Mouse (Mus musculus): ENCODE measurements at regions not wholly inside any gene's neighbourhood (a gene's known extent, or its start where the extent isn't known, plus 50 kb on each side); places are given as distances from the start of the nearest gene placed in this dataset.

DNA sequence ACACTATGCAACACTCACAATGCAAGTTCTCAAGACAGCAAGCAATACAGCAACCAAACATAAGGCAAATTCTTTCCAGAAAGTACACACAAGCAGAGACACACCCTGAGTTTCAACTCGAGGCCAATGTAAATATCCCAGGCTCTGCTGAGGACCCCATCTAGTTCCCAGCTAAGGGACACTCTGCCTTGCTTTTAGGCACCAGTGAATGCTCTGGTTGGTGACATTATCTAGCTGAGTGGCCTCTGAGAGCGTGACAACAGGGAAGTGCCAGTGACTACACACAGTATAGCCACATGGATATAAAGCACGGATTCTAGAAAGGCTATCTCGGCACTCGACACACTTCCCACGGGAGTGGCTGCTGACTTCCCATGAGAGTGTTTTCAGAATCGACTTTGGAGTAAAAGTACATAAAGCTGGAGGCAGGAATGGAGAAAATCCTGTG lies 58.3 kb upstream of the St6galnac3 start:
- no peak overlapping the region for H3K4me3 ChIP-seq (ENCODE audit: control insufficient read depth in 1 of 2, insufficient read depth in 1 of 2, low read depth in 2 of 2, low read length in 2 of 2)
- TF ChIP-seq MAFK (IDR thresholded peaks at IDR 0.05; ENCODE audit: borderline replicate concordance, low read depth, low read length): no peak
- TF ChIP-seq HCFC1 (IDR thresholded peaks at IDR 0.05; ENCODE audit: low read depth, low read length): no peak
- no peak for TF ChIP-seq NRF1 (IDR thresholded peaks at IDR 0.05; ENCODE audit: insufficient read depth, low read depth, low read length, poor library complexity, severe bottlenecking)
- TF ChIP-seq RCOR1 (IDR thresholded peaks at IDR 0.05; ENCODE audit: low read depth, low read length): no peak
- TF ChIP-seq NELFE (IDR thresholded peaks at IDR 0.05; ENCODE audit: low read depth, low read length): no peak
- TF ChIP-seq ZNF384 (IDR thresholded peaks at IDR 0.05; ENCODE audit: low read depth, low read length): no peak
- TF ChIP-seq ZKSCAN1 (IDR thresholded peaks at IDR 0.05; ENCODE audit: low read depth, low read length): no peak
- TF ChIP-seq UBTF (IDR thresholded peaks at IDR 0.05; ENCODE audit: borderline replicate concordance, insufficient read depth, low read depth, low read length): no peak
- no peak for TF ChIP-seq POLR2AphosphoS5 (IDR thresholded peaks at IDR 0.05; ENCODE audit: borderline replicate concordance, low read depth, low read length)
- no peak for TF ChIP-seq POLR2AphosphoS2 (IDR thresholded peaks at IDR 0.05; ENCODE audit: low read length)
- TF ChIP-seq MAX (IDR thresholded peaks at IDR 0.05; ENCODE audit: low read length): no peak
- TF ChIP-seq ZC3H11A (IDR thresholded peaks at IDR 0.05; ENCODE audit: low read depth, low read length): no peak
- no peak for TF ChIP-seq CHD2 (IDR thresholded peaks at IDR 0.05; ENCODE audit: low read length)
- TF ChIP-seq SIN3A (IDR thresholded peaks at IDR 0.05; ENCODE audit: low read length): no peak
- H3K36me3 ChIP-seq (ENCODE audit: control insufficient read depth in 1 of 2, insufficient read depth in 2 of 2, low read length in 2 of 2): peaks cover 0 to 14% of the 10 kb centered on the region in 2 experiments; a peak in 2 of 4 replicates
- DNase-seq (ENCODE audit: low read depth, low spot score): no peak
- peaks cover 2 to 5% of the 10 kb centered on the region in 2 experiments; a peak in 1 of 4 replicates for H3K4me1 ChIP-seq (ENCODE audit: control insufficient read depth in 1 of 2, insufficient read depth in 2 of 2, low read length in 2 of 2)
- H3K27me3 ChIP-seq (ENCODE audit: control insufficient read depth in 1 of 2, insufficient read depth in 2 of 2, low read length in 2 of 2): no peaks in the 10 kb centered on the region
- H3K9ac ChIP-seq (ENCODE audit: control insufficient read depth, low read depth, low read length, poor library complexity, severe bottlenecking): no peak overlapping the region
- H3K9me3 ChIP-seq (replicated peaks; ENCODE audit: insufficient read depth, low read length): no peaks in the 10 kb centered on the region
- H3K79me2 ChIP-seq (ENCODE audit: control insufficient read depth, insufficient read depth, low read length, poor library complexity): no peaks in the 10 kb centered on the region
- no peak overlapping the region for H3K27ac ChIP-seq (ENCODE audit: control insufficient read depth, low read depth, low read length)

DNA sequence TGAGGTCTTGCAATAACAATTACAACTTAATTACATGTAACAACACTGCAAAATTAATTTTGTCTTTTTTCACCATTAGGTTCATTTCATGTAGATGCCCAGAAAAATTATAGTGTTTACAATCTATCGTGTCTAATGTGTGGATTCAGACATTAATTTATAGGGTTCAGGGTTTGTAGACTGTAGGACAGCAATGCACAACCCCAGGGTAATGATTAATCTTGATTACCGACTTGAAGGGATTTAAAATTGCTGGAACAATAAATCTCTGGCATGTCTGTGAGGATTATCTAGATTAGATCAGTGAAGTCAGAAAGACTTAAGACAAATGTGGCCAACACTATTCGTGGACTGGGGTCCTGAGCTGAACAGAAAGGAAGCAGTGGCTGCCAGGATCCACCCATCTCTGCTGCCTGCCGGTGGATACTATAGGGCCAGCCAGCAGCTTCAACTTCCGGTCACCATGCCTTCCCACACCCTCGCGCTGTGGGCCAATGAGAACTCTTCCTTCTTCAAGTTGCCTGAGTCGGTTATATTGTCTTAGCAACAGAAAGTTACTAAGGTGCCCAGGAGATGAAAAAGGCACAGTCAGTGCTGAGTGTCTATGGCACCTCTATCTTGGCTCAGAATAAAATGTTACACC lies 59.1 kb upstream of the St6galnac3 start:
- no peak for TF ChIP-seq ZNF384 (IDR thresholded peaks at IDR 0.05; ENCODE audit: low read depth, low read length)
- no peak for TF ChIP-seq BHLHE40 (IDR thresholded peaks at IDR 0.05; ENCODE audit: borderline replicate concordance, low read depth, low read length)
- TF ChIP-seq ZMIZ1 (IDR thresholded peaks at IDR 0.05; ENCODE audit: low read depth, low read length): no peak
- no peak for TF ChIP-seq POLR2A (IDR thresholded peaks at IDR 0.05; ENCODE audit: control insufficient read depth in 1 of 2, insufficient read depth in 1 of 2, low read depth in 1 of 2, low read length in 2 of 2, poor library complexity in 1 of 2)
- no peaks in the 10 kb centered on the region for H3K9me3 ChIP-seq (replicated peaks; ENCODE audit: insufficient read depth, low read length)
- H3K27ac ChIP-seq (ENCODE audit: control insufficient read depth, low read depth, low read length): no peak overlapping the region

More for the DNA sequence above, 59.1 kb upstream of the St6galnac3 start:
- H3K4me3 ChIP-seq (ENCODE audit: control insufficient read depth in 1 of 2, insufficient read depth in 1 of 2, low read depth in 2 of 2, low read length in 2 of 2): no peak overlapping the region
- peaks cover 0 to 18% of the 10 kb centered on the region in 2 experiments; a peak in 2 of 4 replicates for H3K36me3 ChIP-seq (ENCODE audit: control insufficient read depth in 1 of 2, insufficient read depth in 2 of 2, low read length in 2 of 2)
- no peak overlapping the region for H3K9ac ChIP-seq (ENCODE audit: control insufficient read depth, low read depth, low read length, poor library complexity, severe bottlenecking)
- no peaks in the 10 kb centered on the region for H3K27me3 ChIP-seq (ENCODE audit: control insufficient read depth in 1 of 2, insufficient read depth in 2 of 2, low read length in 2 of 2)
- no peaks in the 10 kb centered on the region; the same call in 1 of the 2 replicates for H3K79me2 ChIP-seq (ENCODE audit: control insufficient read depth, insufficient read depth, low read length, poor library complexity)
- DNase-seq (ENCODE audit: low read depth, low spot score): no peak
- peaks cover 8 to 9% of the 10 kb centered on the region in 2 experiments for H3K4me1 ChIP-seq (ENCODE audit: control insufficient read depth in 1 of 2, insufficient read depth in 2 of 2, low read length in 2 of 2)

Measured in MEL (cell line).